Mouse (Mus musculus): ENCODE data around the gene Mapk3.
A peak's percentile ranks its signal among the peaks of the same experiment; 100 is the strongest.
"Not testable (repeated sequence)": the region's sequence is repeated elsewhere in the genome, so short reads cannot be mapped to it uniquely, and the experiment has no call there.

Gene Mapk3

GRCm38 (mm10) chr7:126759050-126759671 is at the start of gene Mapk3:
TSS of gene Mapk3 (plus strand) at chr7:126759601.
- DNase-seq (ENCODE audit: low spot score), result peak; percentile 90

GRCm38 (mm10) chr7:126710266-126710665 is 49.1 kb upstream of the Mapk3 start:
- no peak for DNase-seq (ENCODE audit: low spot score)

- DNase-seq (ENCODE audit: low spot score), result no peak
Observed at GRCm38 (mm10) chr7:126711910-126712309, 47.5 kb upstream of the Mapk3 start.

DNA sequence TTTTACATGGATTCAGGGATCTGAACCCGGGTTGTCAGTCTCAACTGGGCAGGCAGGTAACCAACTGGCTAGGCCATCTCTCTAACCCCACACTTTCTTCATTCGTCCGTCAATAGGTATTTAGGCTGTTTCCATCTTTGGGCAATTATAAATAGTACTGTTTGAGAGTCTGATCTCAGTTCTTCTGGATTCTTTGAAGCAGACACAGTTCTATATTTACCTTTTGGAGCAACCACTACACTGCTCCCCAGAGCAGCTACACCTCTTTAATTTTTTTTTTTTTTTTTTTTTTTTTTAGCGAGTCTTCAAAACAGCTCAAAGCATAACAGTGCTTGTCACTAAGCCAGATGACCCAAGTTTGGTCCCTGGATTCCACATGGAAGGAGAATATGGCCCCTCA is 43.7 kb upstream of the Mapk3 start:
- DNase-seq (ENCODE audit: low spot score), result no peak

GRCm38 (mm10) chr7:126717566-126717965 is 41.8 kb upstream of the Mapk3 start:
- no peak for DNase-seq (ENCODE audit: low spot score)

DNA sequence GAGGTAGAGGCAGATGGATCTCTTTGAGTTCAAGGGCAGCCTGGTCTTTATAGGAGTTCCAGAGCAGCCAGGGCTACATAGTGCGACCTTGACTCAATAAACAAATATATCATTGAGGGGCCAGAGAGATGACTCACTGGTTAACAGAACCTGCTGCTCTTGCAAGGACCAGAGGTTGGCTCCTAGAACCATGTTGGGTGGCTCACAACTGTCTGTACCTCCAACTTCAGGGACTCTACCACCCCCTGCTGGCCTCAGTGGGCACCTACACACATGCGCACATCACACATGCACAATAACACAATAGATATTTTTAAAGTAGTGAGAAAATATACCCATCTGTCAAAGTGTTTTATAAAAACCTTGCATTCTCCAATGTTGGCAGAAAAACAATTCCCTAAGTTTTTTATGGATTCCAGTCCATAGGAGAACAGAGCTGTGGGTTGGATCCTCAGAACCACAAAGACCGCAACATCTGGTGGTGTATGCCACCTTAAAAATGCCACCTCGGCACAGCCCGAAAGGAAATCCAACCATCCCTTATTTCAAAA is 40.5 kb upstream of the Mapk3 start:
- DNase-seq (ENCODE audit: low spot score), result no peak

GRCm38 (mm10) chr7:126721635-126722034 is 37.8 kb upstream of the Mapk3 start:
- no peak for DNase-seq (ENCODE audit: low spot score)

DNA sequence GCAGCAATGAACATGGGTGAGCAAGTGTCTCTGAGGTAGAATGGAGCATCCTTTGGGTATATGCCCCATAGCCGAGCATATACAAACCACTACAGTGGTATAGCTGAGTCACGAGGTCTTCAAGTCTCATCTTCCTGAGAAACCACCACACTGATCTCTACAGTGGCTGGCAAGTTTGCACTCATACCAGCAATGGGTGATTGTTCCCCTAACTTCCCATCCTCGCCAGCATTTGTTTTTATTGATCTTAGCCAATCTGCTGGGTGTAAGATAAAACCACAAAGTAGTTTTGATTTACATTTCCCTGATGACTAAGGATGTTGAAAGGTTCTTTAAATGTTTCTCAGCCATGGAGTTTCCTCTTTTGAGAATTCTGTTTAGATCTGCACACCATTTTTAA is 34.3 kb upstream of the Mapk3 start:
- no peak for DNase-seq (ENCODE audit: low spot score)

GRCm38 (mm10) chr7:126725667-126726066 is 33.7 kb upstream of the Mapk3 start:
- no peak for DNase-seq (ENCODE audit: low spot score)

DNA sequence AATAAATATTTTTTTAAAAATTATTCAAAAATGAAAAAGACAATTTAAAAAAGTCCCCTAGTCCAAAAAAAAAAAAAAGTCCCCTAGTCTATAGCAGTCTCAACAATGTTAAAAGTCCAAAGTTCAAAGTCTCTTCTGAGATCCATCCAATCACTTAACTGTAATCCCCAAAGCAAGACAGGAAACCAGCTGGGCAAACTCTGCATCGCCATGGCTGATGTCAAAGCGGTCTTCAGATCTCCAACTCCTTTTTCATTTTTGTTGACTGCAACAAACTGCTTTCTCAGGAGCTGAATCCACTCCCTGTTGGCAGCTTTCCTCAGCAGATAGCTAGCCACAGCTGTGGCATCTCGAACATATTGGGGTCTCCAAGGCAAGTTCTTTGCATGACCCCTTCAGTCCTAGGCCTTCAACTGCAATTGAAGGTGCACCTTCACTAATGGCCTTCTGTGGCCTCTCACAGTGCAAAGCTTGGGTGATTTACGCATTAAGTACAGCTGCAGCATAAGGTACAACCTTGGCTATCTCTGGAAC is 29.1 kb upstream of the Mapk3 start:
- not testable (repeated sequence) for DNase-seq (ENCODE audit: low spot score)

DNA sequence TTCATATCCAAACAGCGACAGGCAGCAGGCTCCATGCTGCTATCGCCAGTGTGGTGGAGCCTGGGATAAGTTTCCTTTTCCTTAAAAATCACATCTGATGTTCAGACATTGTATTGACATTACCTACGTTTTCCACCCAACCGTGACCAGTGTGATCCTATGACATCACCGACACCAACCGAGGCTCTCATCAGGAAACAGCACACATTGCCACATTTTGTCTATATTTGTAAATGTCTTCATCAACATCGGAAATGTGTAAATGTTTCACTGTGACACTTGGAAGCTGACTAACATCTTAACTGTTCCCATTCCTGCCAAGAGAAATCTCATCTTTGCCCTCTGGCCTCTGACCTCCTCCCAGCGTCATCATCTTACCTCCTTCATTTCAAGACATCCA is 23.3 kb upstream of the Mapk3 start:
- DNase-seq (ENCODE audit: low spot score), result no peak

GRCm38 (mm10) chr7:126739551-126739950 is 19.9 kb upstream of the Mapk3 start:
- no peak for DNase-seq (ENCODE audit: low spot score)

GRCm38 (mm10) chr7:126740132-126740735 is 19.2 kb upstream of the Mapk3 start:
- DNase-seq (ENCODE audit: low spot score), result no peak

DNA sequence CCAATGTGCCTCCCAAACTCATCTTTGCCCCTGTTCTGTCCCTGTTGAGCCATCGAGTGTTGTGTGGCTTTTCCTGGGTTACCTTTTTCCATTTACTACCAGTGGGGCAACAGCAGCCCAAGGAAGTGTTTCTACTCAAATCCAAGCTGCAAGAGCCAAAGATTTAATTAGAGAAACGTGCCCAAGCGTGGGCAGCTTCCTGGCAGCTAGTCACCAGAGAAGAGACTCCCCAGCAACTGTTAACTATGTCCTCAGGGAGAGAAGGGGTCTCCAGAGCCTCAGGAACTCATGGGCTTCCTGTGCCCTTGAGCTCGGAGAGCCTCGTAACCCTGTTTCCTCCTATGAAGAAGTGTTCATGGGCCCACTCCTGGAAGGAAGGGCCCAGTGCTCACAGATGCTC is 18.4 kb upstream of the Mapk3 start:
- no peak for DNase-seq (ENCODE audit: low spot score)

DNA sequence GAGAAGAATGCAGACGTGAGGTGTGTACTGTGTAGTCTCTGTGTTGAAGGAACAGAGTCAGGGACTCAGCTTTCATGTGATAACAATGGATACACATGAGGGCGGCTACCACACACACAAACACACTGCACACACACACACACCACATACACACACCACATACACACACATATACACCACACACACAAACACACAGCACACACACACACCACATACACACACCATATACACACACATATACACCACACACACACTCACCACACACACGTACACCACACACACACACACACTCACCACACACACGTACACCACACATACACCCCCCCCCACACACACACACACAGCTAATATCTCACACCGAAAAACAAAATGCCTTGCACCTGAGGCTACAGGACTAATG is 17.9 kb upstream of the Mapk3 start:
- no peak for DNase-seq (ENCODE audit: low spot score)

GRCm38 (mm10) chr7:126741964-126742482 is 17.4 kb upstream of the Mapk3 start:
- DNase-seq (ENCODE audit: low spot score), result no peak

DNA sequence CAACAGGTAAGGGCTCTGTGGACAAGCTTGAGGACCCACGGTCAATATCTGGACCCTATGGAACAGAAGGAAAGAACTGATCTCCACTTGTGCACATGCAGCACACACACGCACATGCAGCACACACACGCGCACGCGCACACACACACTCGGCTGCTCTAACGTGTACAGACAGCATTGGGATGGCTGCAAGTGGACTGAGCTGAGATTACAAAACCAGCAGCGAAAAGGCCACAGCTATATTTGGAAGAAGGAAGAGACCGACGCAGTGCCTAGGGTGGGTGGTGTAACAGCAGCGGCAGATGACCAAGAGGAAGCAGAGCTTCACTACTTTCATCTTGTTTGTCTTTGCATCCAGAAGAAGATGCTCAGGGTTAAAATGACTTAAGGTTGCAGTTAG is 13.3 kb upstream of the Mapk3 start:
- no peak for DNase-seq (ENCODE audit: low spot score)

- DNase-seq (ENCODE audit: low spot score), result no peak
Observed at GRCm38 (mm10) chr7:126746798-126747197, 12.6 kb upstream of the Mapk3 start.

DNA sequence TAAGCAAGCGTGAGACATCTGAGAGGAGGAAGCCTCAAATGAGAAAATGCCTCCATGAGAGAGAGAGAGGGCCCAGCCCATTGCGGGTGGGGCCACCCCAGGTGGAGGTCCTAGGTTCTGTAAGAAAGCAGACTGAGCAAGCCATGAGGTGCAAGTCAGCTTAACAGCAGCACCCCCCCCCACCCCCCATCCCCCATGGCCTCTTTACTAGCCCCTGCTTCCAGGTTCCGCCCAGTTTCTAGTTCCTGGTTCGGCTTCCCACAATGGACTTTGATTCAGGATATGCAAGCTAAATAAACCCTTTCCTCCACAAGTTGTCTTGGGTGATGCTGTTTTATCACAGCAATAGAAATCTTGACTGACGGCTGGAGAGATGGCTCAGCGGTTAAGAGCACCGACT is 10.6 kb upstream of the Mapk3 start:
- DNase-seq (ENCODE audit: low spot score), result no peak

- no peak for DNase-seq (ENCODE audit: low spot score)
Observed at GRCm38 (mm10) chr7:126749582-126750343, 9.6 kb upstream of the Mapk3 start.

- peak; percentile 83 for DNase-seq (ENCODE audit: low spot score)
Observed at GRCm38 (mm10) chr7:126754866-126755265, 4.5 kb upstream of the Mapk3 start.

- no peak for DNase-seq (ENCODE audit: low spot score)
Observed at GRCm38 (mm10) chr7:126758539-126758938, 862 bp upstream of the Mapk3 start.
